Mouse (Mus musculus): ENCODE measurements at regions not wholly inside any gene's neighbourhood (a gene's known extent, or its start where the extent isn't known, plus 50 kb on each side); places are given as distances from the start of the nearest gene placed in this dataset.
A peak's percentile ranks its signal among the peaks of the same experiment; 100 is the strongest.

DNA sequence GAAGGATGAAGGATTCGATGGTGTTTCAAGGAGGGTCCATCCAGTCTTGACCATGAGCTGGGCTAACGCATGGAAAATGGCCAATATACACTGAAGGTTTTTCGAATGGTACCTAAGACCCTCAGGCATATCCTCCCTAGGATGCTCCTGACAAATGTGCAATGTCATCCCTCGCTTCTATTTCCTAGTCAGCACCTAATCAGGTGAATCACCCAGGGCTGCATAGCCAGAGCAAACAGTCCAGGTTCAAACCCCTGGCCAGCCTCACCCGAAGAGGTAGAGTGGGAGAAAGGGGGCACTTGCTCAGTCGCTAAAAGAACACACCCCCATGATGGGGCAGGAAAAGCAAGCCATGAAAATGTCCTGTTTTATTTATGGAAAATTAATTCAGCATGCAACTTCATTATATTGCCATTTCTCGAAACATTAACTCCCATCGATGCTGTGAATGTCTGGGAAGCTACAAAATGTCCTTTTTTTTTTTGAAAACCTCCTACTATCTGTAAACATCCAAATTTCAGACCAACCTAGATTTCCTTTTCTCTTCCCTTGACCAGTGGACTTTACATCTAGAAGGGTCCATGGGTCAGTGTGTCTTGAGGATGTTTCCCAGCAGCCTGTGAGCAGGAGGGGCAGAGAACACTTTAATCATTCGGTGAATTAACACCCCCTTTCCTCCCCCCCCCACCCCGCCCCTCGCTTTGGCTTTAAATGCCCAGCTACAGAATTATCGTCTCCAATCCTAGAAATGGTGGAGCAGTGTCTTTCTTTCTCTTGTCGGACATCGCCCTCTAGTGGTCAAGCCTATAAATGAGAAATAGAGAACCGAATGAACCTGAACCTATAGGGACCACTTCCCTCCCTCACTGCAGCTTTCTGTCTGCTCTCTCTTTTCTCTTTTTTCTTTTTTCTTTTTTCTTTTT lies 68.8 kb upstream of the Il12b start:
- DNase-seq (ENCODE audit: low spot score): peak; percentile 89
- H3K4me3 ChIP-seq (ENCODE audit: low read depth, low read length): no peak overlapping the region
- ATAC-seq (ENCODE audit: low FRiP score): peak; percentile 69; the same call in 1 of the 2 replicates
- no peak overlapping the region for H3K9ac ChIP-seq (ENCODE audit: low read depth, low read length)
- no peaks in the 10 kb centered on the region for H3K9me3 ChIP-seq (ENCODE audit: control insufficient read depth, low read length)
- no peaks in the 10 kb centered on the region for H3K36me3 ChIP-seq (ENCODE audit: control insufficient read depth, insufficient read depth, low read length)
- H3K27me3 ChIP-seq (ENCODE audit: control insufficient read depth, insufficient read depth, low read length): no peaks in the 10 kb centered on the region
- no peak overlapping the region for H3K4me2 ChIP-seq (replicated peaks; ENCODE audit: low read depth, low read length)
- 41% methylated on average over 15 of the region's 15 CpGs for WGBS
- no peak overlapping the region for H3K27ac ChIP-seq (ENCODE audit: low read depth, low read length)
- H3K4me1 ChIP-seq (replicated peaks; ENCODE audit: control insufficient read depth, insufficient read depth, low read length): no peaks in the 10 kb centered on the region

DNA sequence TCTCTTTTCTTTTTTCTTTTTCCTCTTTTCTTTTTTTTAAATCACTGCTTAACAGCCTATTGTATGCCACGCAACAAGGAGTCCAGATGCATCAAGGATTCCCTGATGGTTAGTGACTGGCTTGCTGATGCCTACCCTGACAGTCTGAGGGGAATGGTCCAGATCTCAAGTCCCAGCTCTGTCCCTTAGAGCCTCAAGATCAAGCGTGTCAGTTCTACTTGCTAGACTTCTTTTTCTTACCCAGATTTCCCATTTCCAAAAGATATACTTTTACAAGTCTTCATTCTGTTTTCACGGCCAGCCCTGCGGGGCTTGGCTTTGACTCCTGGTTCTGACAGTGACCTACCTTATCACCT lies 68.1 kb upstream of the Il12b start:
- Histone ChIP-seq H3K27me3 (ENCODE audit: control insufficient read depth, insufficient read depth, low read length) (no peaks in the 10 kb centered on the region), H3K4me1 (replicated peaks; ENCODE audit: control insufficient read depth, insufficient read depth, low read length) (no peaks in the 10 kb centered on the region), H3K4me3 (ENCODE audit: low read depth, low read length) (no peak overlapping the region), H3K4me2 (replicated peaks; ENCODE audit: low read depth, low read length) (no peak overlapping the region), H3K36me3 (ENCODE audit: control insufficient read depth, insufficient read depth, low read length) (no peaks in the 10 kb centered on the region), H3K9me3 (ENCODE audit: control insufficient read depth, low read length) (no peaks in the 10 kb centered on the region), H3K9ac (ENCODE audit: low read depth, low read length) (no peak overlapping the region), H3K27ac (ENCODE audit: low read depth, low read length) (no peak overlapping the region)
- 57% methylated on average over 4 of the region's 4 CpGs for WGBS
- DNase-seq (ENCODE audit: low spot score) (no peak), ATAC-seq (ENCODE audit: low FRiP score) (no peak)

DNA sequence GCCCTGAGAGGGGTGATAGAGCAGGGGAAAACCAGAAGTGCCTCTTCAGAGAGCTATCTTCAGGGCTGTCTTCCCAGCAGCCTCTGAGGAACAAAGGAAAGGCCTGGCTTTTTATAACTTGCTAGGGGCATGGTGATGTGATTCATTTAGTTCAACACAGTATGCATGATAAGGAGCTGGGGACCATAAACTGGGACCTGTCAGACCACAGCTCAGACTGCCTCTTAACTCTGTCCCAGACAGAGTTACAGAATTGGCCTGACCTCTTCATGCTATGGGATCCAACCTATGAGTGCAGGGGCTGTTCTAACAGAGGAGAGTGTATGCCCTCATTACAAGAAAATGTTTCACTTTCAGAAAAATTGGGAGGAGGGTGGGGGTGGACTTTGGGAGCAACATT lies 59.3 kb upstream of the Il12b start:
- DNase-seq (ENCODE audit: low spot score): no peak
- Histone ChIP-seq H3K4me1 (replicated peaks; ENCODE audit: control insufficient read depth, insufficient read depth, low read length) (no peaks in the 10 kb centered on the region), H3K4me2 (replicated peaks; ENCODE audit: low read depth, low read length) (no peak overlapping the region), H3K4me3 (ENCODE audit: low read depth, low read length) (no peak overlapping the region), H3K9ac (ENCODE audit: low read depth, low read length) (no peak overlapping the region), H3K9me3 (ENCODE audit: control insufficient read depth, low read length) (no peaks in the 10 kb centered on the region), H3K27me3 (ENCODE audit: control insufficient read depth, insufficient read depth, low read length) (no peaks in the 10 kb centered on the region), H3K36me3 (ENCODE audit: control insufficient read depth, insufficient read depth, low read length) (no peaks in the 10 kb centered on the region), H3K27ac (ENCODE audit: low read depth, low read length) (no peak overlapping the region)
- no peak for ATAC-seq (ENCODE audit: low FRiP score)

DNA sequence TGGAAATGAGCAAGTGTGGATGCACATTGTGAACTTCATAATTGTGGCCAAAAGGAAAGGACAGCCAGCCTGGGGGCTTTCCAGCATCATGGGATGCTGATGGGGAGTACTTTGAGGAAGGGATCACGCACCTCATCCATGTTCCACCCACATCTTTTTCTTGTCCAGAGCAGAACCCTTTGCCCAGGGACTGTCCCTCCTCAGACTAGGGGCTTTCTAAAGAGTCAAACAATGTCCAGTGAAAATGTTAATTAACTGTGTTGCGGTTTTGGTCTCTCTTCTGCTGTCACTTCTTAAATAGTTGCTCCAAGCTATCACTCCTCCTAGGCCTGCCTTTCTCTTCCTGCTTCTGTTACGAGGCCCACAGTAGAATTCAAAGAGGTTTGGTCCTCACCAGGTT lies 51.6 kb upstream of the Il12b start:
- H3K36me3 ChIP-seq (ENCODE audit: control insufficient read depth, insufficient read depth, low read length): no peaks in the 10 kb centered on the region
- DNase-seq (ENCODE audit: low spot score) (no peak), ATAC-seq (ENCODE audit: low FRiP score) (no peak)
- no peak overlapping the region for H3K4me2 ChIP-seq (replicated peaks; ENCODE audit: low read depth, low read length)
- no peak overlapping the region for H3K9ac ChIP-seq (ENCODE audit: low read depth, low read length)
- no peaks in the 10 kb centered on the region for H3K4me1 ChIP-seq (replicated peaks; ENCODE audit: control insufficient read depth, insufficient read depth, low read length)
- 77% methylated on average over 3 of the region's 3 CpGs for WGBS
- H3K9me3 ChIP-seq (ENCODE audit: control insufficient read depth, low read length): no peaks in the 10 kb centered on the region
- H3K4me3 ChIP-seq (ENCODE audit: low read depth, low read length): no peak overlapping the region
- H3K27me3 ChIP-seq (ENCODE audit: control insufficient read depth, insufficient read depth, low read length): no peaks in the 10 kb centered on the region
- no peak overlapping the region for H3K27ac ChIP-seq (ENCODE audit: low read depth, low read length)

DNA sequence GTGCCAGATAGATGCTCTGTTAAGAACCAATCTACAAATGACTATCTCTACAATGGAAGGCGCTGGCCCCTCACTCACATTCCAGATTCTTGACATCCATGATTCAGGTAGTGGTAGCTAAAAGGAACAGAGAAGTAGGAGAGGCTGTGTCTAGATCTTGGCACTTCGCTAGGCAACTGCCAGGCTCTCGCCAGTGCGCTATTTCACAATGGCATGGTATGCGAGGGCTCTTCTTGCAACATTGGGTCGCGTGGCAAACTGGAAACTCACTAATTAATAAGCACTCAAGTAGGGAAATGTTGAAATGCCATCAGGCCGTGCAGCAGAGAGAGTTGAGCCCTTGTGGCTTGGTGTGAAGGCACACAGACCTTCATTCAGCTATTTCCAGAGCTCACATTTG lies 50.3 kb upstream of the Il12b start:
- H3K4me2 ChIP-seq (replicated peaks; ENCODE audit: low read depth, low read length): no peak overlapping the region
- H3K9ac ChIP-seq (ENCODE audit: low read depth, low read length): no peak overlapping the region
- no peak for ATAC-seq (ENCODE audit: low FRiP score)
- H3K36me3 ChIP-seq (ENCODE audit: control insufficient read depth, insufficient read depth, low read length): no peaks in the 10 kb centered on the region
- no peaks in the 10 kb centered on the region for H3K27me3 ChIP-seq (ENCODE audit: control insufficient read depth, insufficient read depth, low read length)
- no peaks in the 10 kb centered on the region for H3K4me1 ChIP-seq (replicated peaks; ENCODE audit: control insufficient read depth, insufficient read depth, low read length)
- WGBS: 85% methylated on average over 8 of the region's 8 CpGs
- H3K27ac ChIP-seq (ENCODE audit: low read depth, low read length): no peak overlapping the region
- no peaks in the 10 kb centered on the region for H3K9me3 ChIP-seq (ENCODE audit: control insufficient read depth, low read length)
- H3K4me3 ChIP-seq (ENCODE audit: low read depth, low read length): no peak overlapping the region
- DNase-seq (ENCODE audit: low spot score): no peak
